ENCODE assay signal across 21 mouse cellular contexts in the genomic region with DNA sequence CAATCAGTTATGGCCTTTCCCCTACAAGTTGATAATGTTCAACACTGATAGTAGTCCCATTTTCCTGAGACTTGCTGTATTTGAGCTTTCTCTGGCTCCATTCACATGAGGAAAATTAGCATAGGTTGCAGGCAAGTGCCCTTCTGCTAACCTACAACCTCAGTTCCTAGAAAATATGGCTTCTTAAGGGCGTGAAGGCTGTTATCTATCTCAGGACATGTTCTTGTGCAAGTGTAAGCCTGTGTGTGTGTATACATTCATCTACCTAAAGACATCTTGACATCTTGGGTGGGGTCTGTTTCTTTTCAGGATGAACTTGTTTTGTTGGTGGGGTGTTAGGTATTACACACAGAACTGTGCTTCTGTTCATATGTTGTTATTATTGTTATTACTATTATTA. TPM values are rescaled to one million over a fixed set of nuclear protein-coding genes. Genes with fewer than 3 reads are reported as not detected.
A peak's percentile ranks its signal among the peaks of the same experiment; 100 is the strongest.
DNase-seq lines count a peak whose midpoint lies in the region; ATAC-seq lines count a peak whose summit lies in the region.
"Had no signal": no experiment of that assay in that cellular context is flagged by ENCODE, and none has a peak within 500 bp of the region (broad histone marks: within the 10 kb centered on the region; RNA-seq: fewer than 3 reads in every experiment).

No protein-coding gene starts in this region.

- no peaks in the 10 kb centered on the region for H3K9me3 ChIP-seq in forebrain, embryonic 13.5 days (replicated peaks)
- H3K9me3 ChIP-seq in forebrain, embryonic 10.5 days, result 0 out of 2 replicates have a peak, but pooled peaks cover 3% of the 10 kb centered on the region
- H3K9me3 ChIP-seq in liver, embryonic 11.5 days (ENCODE audit: control insufficient read depth, low read length), result no peaks in the 10 kb centered on the region
- no peaks in the 10 kb centered on the region for H3K9me3 ChIP-seq in forebrain, embryonic 16.5 days (ENCODE audit: control insufficient read depth, low read length)
- no peaks in the 10 kb centered on the region for H3K9me3 ChIP-seq in liver, embryonic 15.5 days (replicated peaks)
- H3K9me3 ChIP-seq: heart, embryonic 12.5 days had no signal

- no peaks in the 10 kb centered on the region for H3K27me3 ChIP-seq in forebrain, embryonic 13.5 days
- H3K27me3 ChIP-seq in forebrain, embryonic 10.5 days (ENCODE audit: poor library complexity, severe bottlenecking), result peaks cover 22% of the 10 kb centered on the region
- H3K27me3 ChIP-seq in liver, embryonic 11.5 days (replicated peaks; ENCODE audit: control insufficient read depth, insufficient read depth, low read length), result peaks cover 5% of the 10 kb centered on the region
- H3K27me3 ChIP-seq in forebrain, embryonic 16.5 days (replicated peaks; ENCODE audit: control insufficient read depth, insufficient read depth, low read length), result no peaks in the 10 kb centered on the region
- peaks cover 3% of the 10 kb centered on the region for H3K27me3 ChIP-seq in liver, embryonic 15.5 days
- H3K27me3 ChIP-seq: Patski had no signal

- no peak overlapping the region for H3K27ac ChIP-seq in forebrain, embryonic 13.5 days
- H3K27ac ChIP-seq in forebrain, embryonic 10.5 days, result no peak overlapping the region
- H3K27ac ChIP-seq in liver, embryonic 11.5 days (ENCODE audit: low read depth, low read length), result peak overlapping the region; percentile 72
- peak overlapping the region; percentile 25; the same call in 1 of the 2 replicates for H3K27ac ChIP-seq in forebrain, embryonic 16.5 days (ENCODE audit: low read length)
- H3K27ac ChIP-seq in liver, embryonic 15.5 days (replicated peaks), result peak overlapping the region; percentile 51

- no peak overlapping the region for H3K9ac ChIP-seq in forebrain, embryonic 13.5 days
- H3K9ac ChIP-seq in liver, embryonic 11.5 days (ENCODE audit: low read depth, low read length), result no peak overlapping the region
- H3K9ac ChIP-seq in forebrain, embryonic 16.5 days (replicated peaks; ENCODE audit: low read depth, low read length), result no peak overlapping the region
- H3K9ac ChIP-seq in liver, embryonic 15.5 days, result no peak overlapping the region
- H3K9ac ChIP-seq: heart, embryonic 12.5 days had no signal

- H3K36me3 ChIP-seq in forebrain, embryonic 13.5 days (ENCODE audit: poor library complexity, severe bottlenecking), result peaks cover 49% of the 10 kb centered on the region
- H3K36me3 ChIP-seq in forebrain, embryonic 10.5 days (replicated peaks), result peaks cover 13% of the 10 kb centered on the region
- no peaks in the 10 kb centered on the region for H3K36me3 ChIP-seq in liver, embryonic 11.5 days (ENCODE audit: control insufficient read depth, insufficient read depth, low read length)
- peaks cover 6% of the 10 kb centered on the region; the same call in 1 of the 2 replicates for H3K36me3 ChIP-seq in forebrain, embryonic 16.5 days (ENCODE audit: control insufficient read depth, insufficient read depth)
- H3K36me3 ChIP-seq in liver, embryonic 15.5 days (replicated peaks), result no peaks in the 10 kb centered on the region
- H3K36me3 ChIP-seq: heart, embryonic 12.5 days had no signal

- peaks cover 95% of the 10 kb centered on the region for H3K4me1 ChIP-seq in forebrain, embryonic 13.5 days
- peaks cover 36% of the 10 kb centered on the region for H3K4me1 ChIP-seq in forebrain, embryonic 10.5 days
- H3K4me1 ChIP-seq in liver, embryonic 11.5 days (replicated peaks; ENCODE audit: control insufficient read depth, insufficient read depth, low read length), result peaks cover 36% of the 10 kb centered on the region
- H3K4me1 ChIP-seq in forebrain, embryonic 16.5 days (replicated peaks; ENCODE audit: control insufficient read depth, insufficient read depth, low read length), result peaks cover 91% of the 10 kb centered on the region
- peaks cover 71% of the 10 kb centered on the region for H3K4me1 ChIP-seq in liver, embryonic 15.5 days (replicated peaks)

- no peak for DNase-seq in forebrain, embryonic 10.5 days (ENCODE audit: extremely low spot score, low spot score)
- no peak for DNase-seq in liver, embryonic 11.5 days (ENCODE audit: low spot score)
- DNase-seq in liver, result no peak
- no peak for DNase-seq in spleen, adult 12 weeks (ENCODE audit: low spot score)
- no peak for DNase-seq in lung, postnatal 4 days
- DNase-seq: adrenal gland, adult 8-10 months; heart, postnatal 14 days; kidney, adult 2 months; kidney, postnatal 14 days; left cerebral cortex, postnatal 4 days; lung, postnatal 14 days; right cerebral cortex, postnatal 14 days; thymus, adult 2 months had no signal

- no peak for ATAC-seq in forebrain, embryonic 13.5 days
- peak; percentile 37 for ATAC-seq in liver, embryonic 11.5 days (replicated peaks; ENCODE audit: low FRiP score)
- no peak for ATAC-seq in forebrain, embryonic 16.5 days
- ATAC-seq in liver, embryonic 15.5 days (ENCODE audit: insufficient read depth), result no peak
- ATAC-seq: inflammation-experienced regulatory T-cells, adult 6 months; Patski had no signal

- H3K4me2 ChIP-seq in forebrain, embryonic 13.5 days, result peak overlapping the region; percentile 61
- H3K4me2 ChIP-seq in liver, embryonic 11.5 days, result no peak overlapping the region; the same call in 1 of the 2 replicates
- H3K4me2 ChIP-seq in forebrain, embryonic 16.5 days (ENCODE audit: low read length), result peak overlapping the region; percentile 68
- H3K4me2 ChIP-seq in liver, embryonic 15.5 days, result 0 out of 2 replicates have a peak overlapping the region, but pooled peaks have one; percentile 10
- H3K4me2 ChIP-seq: heart, embryonic 12.5 days had no signal

- 95% methylated on average over 1 of the region's 1 CpGs for WGBS in forebrain, embryonic 13.5 days
- WGBS in forebrain, embryonic 10.5 days, result 93% methylated on average over 1 of the region's 1 CpGs
- 39% methylated on average over 1 of the region's 1 CpGs for WGBS in liver, embryonic 11.5 days
- WGBS in forebrain, embryonic 16.5 days, result 98% methylated on average over 1 of the region's 1 CpGs
- WGBS in liver, embryonic 15.5 days (ENCODE audit: insufficient replicate concordance), result 24% methylated on average over 1 of the region's 1 CpGs

- H3K4me3 ChIP-seq in forebrain, embryonic 13.5 days, result peak overlapping the region; percentile 35
- no peak overlapping the region for H3K4me3 ChIP-seq in forebrain, embryonic 10.5 days
- H3K4me3 ChIP-seq in liver, embryonic 11.5 days (ENCODE audit: low read depth, low read length), result no peak overlapping the region
- H3K4me3 ChIP-seq in forebrain, embryonic 16.5 days (replicated peaks; ENCODE audit: low read length), result peak overlapping the region; percentile 48
- no peak overlapping the region for H3K4me3 ChIP-seq in liver, embryonic 15.5 days (replicated peaks)
- H3K4me3 ChIP-seq: heart, embryonic 12.5 days; left cerebral cortex, adult 2 months had no signal

RNA-seq across cellular contexts. Expression of a gene that starts 33.1 kb away (rescaled TPM):
- polyA plus RNA-seq in forebrain, embryonic 13.5 days (2015; fragmentation: Nextera tagmentation; extraction: Ambion mirVana), result 26.7 and 28.0 TPM in 2 replicates
- polyA plus RNA-seq in forebrain, embryonic 10.5 days (2016; fragmentation: Nextera tagmentation; extraction: Ambion mirVana), result 8.1 and 9.2 TPM in 2 replicates
- 2.1 and 2.8 TPM in 2 replicates for polyA plus RNA-seq in liver, embryonic 11.5 days (2014; fragmentation: Nextera tagmentation; extraction: Ambion mirVana)
- 21.5 and 32.9 TPM in 2 replicates for polyA plus RNA-seq in forebrain, embryonic 16.5 days (2015; fragmentation: Nextera tagmentation; extraction: Ambion mirVana)
- 1.2 and 1.6 TPM in 2 replicates for polyA plus RNA-seq in liver, embryonic 15.5 days (2015; fragmentation: Nextera tagmentation; extraction: Ambion mirVana)

RNA-seq across cellular contexts. Expression of a gene that starts 35.6 kb away (rescaled TPM):
- 39.0 and 42.0 TPM in 2 replicates for polyA plus RNA-seq in forebrain, embryonic 13.5 days (2015; fragmentation: Nextera tagmentation; extraction: Ambion mirVana)
- 30.5 and 31.4 TPM in 2 replicates for polyA plus RNA-seq in forebrain, embryonic 10.5 days (2016; fragmentation: Nextera tagmentation; extraction: Ambion mirVana)
- 10.5 and 12.6 TPM in 2 replicates for polyA plus RNA-seq in liver, embryonic 11.5 days (2014; fragmentation: Nextera tagmentation; extraction: Ambion mirVana)
- 55.2 and 56.6 TPM in 2 replicates for polyA plus RNA-seq in forebrain, embryonic 16.5 days (2015; fragmentation: Nextera tagmentation; extraction: Ambion mirVana)
- polyA plus RNA-seq in liver, embryonic 15.5 days (2015; fragmentation: Nextera tagmentation; extraction: Ambion mirVana), result 4.4 and 6.2 TPM in 2 replicates

RNA-seq across cellular contexts. Expression of a gene that starts 43.8 kb away (rescaled TPM):
- polyA plus RNA-seq in forebrain, embryonic 13.5 days (2015; fragmentation: Nextera tagmentation; extraction: Ambion mirVana), result 81.2 and 86.4 TPM in 2 replicates
- polyA plus RNA-seq in forebrain, embryonic 10.5 days (2016; fragmentation: Nextera tagmentation; extraction: Ambion mirVana), result 102 and 104 TPM in 2 replicates
- 87.0 and 95.6 TPM in 2 replicates for polyA plus RNA-seq in liver, embryonic 11.5 days (2014; fragmentation: Nextera tagmentation; extraction: Ambion mirVana)
- polyA plus RNA-seq in forebrain, embryonic 16.5 days (2015; fragmentation: Nextera tagmentation; extraction: Ambion mirVana), result 58.8 and 61.2 TPM in 2 replicates
- polyA plus RNA-seq in liver, embryonic 15.5 days (2015; fragmentation: Nextera tagmentation; extraction: Ambion mirVana), result 34.0 and 34.6 TPM in 2 replicates

RNA-seq across cellular contexts. Expression of a gene that starts 47.4 kb away (rescaled TPM):
- 9.7 and 9.8 TPM in 2 replicates for polyA plus RNA-seq in forebrain, embryonic 13.5 days (2015; fragmentation: Nextera tagmentation; extraction: Ambion mirVana)
- polyA plus RNA-seq in forebrain, embryonic 10.5 days (2016; fragmentation: Nextera tagmentation; extraction: Ambion mirVana), result 16.4 and 18.5 TPM in 2 replicates
- polyA plus RNA-seq in liver, embryonic 11.5 days (2014; fragmentation: Nextera tagmentation; extraction: Ambion mirVana), result 45.1 and 52.9 TPM in 2 replicates
- 13.3 and 16.5 TPM in 2 replicates for polyA plus RNA-seq in forebrain, embryonic 16.5 days (2015; fragmentation: Nextera tagmentation; extraction: Ambion mirVana)
- 16.3 and 17.4 TPM in 2 replicates for polyA plus RNA-seq in liver, embryonic 15.5 days (2015; fragmentation: Nextera tagmentation; extraction: Ambion mirVana)

RNA-seq across cellular contexts. Expression of a gene that starts 57.7 kb away (rescaled TPM):
- polyA plus RNA-seq in forebrain, embryonic 13.5 days (2015; fragmentation: Nextera tagmentation; extraction: Ambion mirVana), result 17.5 and 17.7 TPM in 2 replicates
- polyA plus RNA-seq in forebrain, embryonic 10.5 days (2016; fragmentation: Nextera tagmentation; extraction: Ambion mirVana), result 0.31 and 0.56 TPM in 2 replicates
- 0.44 and 0.60 TPM in 2 replicates for polyA plus RNA-seq in liver, embryonic 11.5 days (2014; fragmentation: Nextera tagmentation; extraction: Ambion mirVana)
- polyA plus RNA-seq in forebrain, embryonic 16.5 days (2015; fragmentation: Nextera tagmentation; extraction: Ambion mirVana), result 33.6 and 45.1 TPM in 2 replicates
- 0.02 TPM in 1 of 2 replicates, not detected in the other for polyA plus RNA-seq in liver, embryonic 15.5 days (2015; fragmentation: Nextera tagmentation; extraction: Ambion mirVana)
- polyA plus RNA-seq: inflammation-experienced regulatory T-cells, adult 6 months; liver, adult 2 months had no signal

Comparison
In these comparisons a context has a peak if more than half of its experiments do, and no peak if none do; other contexts are left out.
1. H3K27ac ChIP-seq: peak in liver, embryonic 11.5 days (single experiment), forebrain, embryonic 16.5 days (single experiment) and liver, embryonic 15.5 days (single experiment); none in forebrain, embryonic 13.5 days (single experiment) and forebrain, embryonic 10.5 days (single experiment).
2. H3K4me3 ChIP-seq: peak in forebrain, embryonic 13.5 days (single experiment) and forebrain, embryonic 16.5 days (single experiment); none in forebrain, embryonic 10.5 days (single experiment), liver, embryonic 11.5 days (single experiment) and liver, embryonic 15.5 days (single experiment).